Mouse (Mus musculus): ENCODE results near the gene Spint3. TPM values are rescaled to one million over a fixed set of nuclear protein-coding genes. Genes with fewer than 3 reads are reported as not detected.
"Not testable (repeated sequence)": the region's sequence is repeated elsewhere in the genome, so short reads cannot be mapped to it uniquely, and the experiment has no call there.

Spint3 gene
- total RNA-seq (2021) = not detected
- long read RNA-seq, experiment 1 = 0 reads
- long read RNA-seq, experiment 2 = 0 reads

DNA sequence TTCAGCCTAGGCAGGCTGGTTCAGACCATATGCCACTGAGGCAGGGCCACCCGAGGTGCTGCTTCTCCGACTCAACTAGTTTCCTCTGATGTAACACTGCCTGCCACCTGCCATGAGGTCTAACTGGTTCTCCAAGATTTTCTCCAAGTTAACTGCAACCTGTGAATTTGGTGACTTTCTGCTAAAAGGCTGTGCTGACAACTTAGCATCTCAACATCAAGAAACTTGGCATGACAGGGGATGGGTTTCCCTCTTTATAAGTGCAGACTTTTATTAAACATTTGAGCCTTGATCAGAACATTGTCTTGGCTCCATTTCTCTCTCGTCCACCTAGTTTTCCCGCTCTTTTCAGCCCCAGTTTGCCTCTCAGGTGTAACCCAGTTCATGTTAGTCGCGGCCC, at the start of gene Spint3:
Gene Spint3 (minus strand): TSS at position 101 of the 400 bp plus-strand sequence.
- DNase-seq (ENCODE audit: low spot score in 2 of 2); intact Hi-C loops (cut with DNase I): not testable (repeated sequence)

DNA sequence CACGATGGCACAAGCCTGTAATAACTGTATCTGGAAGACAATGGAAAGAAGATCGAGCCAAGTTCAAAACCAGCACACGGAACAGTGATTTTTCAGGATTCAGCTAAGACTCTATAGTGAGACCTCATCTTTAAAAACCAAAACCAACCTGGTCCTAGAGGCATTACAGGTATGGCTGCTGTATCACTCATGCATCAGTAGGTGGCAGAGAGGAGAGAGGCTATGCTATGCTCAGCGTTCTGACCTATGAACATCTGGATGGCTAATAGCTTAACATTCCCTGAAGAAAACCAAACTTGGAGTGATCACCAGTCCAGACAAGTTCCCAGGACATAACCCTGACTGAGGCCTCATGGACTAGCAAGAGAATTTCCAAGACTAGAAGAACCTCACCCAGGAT, 48.5 kb upstream of the Spint3 start:
- intact Hi-C loops (cut with DNase I) = no loop called here

DNA sequence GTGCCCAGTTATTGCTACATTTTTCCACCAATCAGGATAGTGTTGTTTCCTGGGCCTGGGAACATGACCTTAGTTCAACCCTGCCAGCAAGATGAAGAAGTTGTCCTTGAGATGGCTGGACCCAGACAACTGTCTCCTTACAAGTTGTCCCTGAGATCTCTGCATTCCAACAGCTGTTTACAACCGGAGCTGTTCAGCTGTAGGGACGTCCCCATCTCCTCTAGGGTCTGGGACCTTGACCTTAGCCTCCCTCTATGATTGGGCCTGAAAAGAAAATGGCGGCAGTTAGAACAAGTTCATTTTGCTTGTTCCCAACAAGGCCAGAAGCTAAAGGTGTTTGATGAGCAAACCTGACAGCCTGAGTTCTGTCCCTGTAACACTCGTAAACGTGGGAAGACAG, 45.8 kb upstream of the Spint3 start:
- no peak for DNase-seq (ENCODE audit: low spot score in 2 of 2)
- intact Hi-C loops (cut with DNase I) = no loop called here

More for the DNA sequence above, 48.5 kb upstream of the Spint3 start:
- no peak for DNase-seq (ENCODE audit: low spot score in 2 of 2)

DNA sequence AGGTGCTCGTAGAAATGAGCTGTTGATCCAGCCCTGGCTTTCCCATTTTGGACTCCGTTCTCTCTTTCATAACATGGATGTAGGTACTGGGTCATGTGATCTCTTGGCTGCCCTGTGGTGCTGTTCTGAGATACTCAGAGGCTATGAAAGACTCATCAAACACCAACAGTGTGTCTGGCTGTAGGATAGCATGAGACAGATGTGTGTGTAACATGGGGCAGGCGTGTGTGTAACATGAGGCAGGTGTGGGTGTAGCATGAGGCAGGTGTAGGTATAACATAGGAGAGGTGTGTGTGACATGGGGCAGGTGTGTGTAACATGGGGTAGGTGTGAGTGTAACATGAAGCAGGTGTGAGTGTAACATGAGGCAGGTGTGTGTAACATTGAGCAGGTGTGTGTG, 42.1 kb upstream of the Spint3 start:
- no peak for DNase-seq (ENCODE audit: low spot score in 2 of 2)
- intact Hi-C loops (cut with DNase I) = no loop called here

DNA sequence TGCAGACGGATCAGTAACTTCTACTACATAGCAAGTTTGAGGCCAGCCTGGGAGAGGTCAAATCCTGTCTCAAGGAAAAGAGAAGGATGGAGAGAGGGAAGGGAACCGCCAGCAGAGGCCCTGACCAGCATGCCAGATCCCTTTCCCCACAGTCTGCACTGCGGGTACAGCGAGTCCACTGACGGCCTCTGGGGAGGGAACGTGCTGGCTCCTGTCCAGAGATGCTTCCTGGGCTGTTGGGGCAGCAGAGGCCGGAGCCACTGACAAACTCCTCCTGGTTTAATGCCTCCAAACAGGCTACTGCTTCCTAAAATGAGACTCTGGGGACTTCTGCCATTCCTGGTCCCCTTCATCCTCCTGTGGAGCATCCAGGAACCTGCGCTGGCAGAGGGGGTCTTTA, 40.2 kb upstream of the Spint3 start, which contains the start of the genes Wfdc6b and Wfdc8:
Gene Wfdc6b (plus strand): TSS at position 52 of the 400 bp plus-strand sequence.
Gene Wfdc8 (minus strand): TSS at position 156 of the 400 bp plus-strand sequence.
- DNase-seq (ENCODE audit: low spot score in 2 of 2) = not testable (repeated sequence)

DNA sequence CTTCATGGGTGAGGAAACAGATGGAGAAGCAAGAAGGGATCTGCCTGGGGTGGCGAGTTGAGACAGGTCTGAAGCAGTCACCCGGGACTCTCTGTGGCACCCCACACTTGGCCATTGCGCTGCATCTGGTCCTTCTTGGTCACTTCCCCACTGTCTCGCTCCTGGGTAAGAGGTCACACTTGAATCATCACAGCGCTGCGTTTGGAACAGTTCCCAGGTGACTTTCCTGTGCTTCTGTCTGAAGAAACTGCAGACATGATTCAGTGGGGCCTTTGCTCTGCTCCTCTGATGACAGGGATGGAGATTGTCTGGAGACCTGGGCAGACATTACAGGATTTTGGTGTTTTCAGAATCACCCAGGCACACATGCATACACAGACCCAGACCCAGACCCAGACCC, 35.5 kb upstream of the Spint3 start:
- intact Hi-C loops (cut with DNase I) = no loop called here
- DNase-seq (ENCODE audit: low spot score in 2 of 2) = no peak

More for the DNA sequence above, 40.2 kb upstream of the Spint3 start, which contains the start of the genes Wfdc6b and Wfdc8:
- intact Hi-C loops (cut with DNase I) = not testable (repeated sequence)

DNA sequence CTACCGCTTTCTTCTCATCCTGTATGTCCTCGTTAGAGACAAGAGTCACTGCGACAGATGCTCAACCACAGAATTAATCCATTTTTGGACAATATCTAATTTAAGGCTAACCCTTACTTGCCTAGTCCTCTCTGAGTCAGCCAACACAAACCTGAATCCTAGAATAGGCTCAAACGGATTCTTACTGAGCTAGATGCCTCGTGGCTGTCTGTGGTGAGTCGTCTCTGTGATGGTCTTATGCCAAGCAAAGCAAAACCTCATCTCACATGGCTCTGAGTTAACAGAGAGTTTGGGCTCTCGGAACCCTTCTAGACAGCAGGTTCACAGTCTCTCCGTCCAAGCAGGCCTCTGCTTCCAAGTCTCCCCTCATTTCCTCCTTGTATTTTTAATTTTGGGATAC, 31.2 kb upstream of the Spint3 start:
- DNase-seq (ENCODE audit: low spot score in 2 of 2) = no peak
- intact Hi-C loops (cut with DNase I) = no loop called here

DNA sequence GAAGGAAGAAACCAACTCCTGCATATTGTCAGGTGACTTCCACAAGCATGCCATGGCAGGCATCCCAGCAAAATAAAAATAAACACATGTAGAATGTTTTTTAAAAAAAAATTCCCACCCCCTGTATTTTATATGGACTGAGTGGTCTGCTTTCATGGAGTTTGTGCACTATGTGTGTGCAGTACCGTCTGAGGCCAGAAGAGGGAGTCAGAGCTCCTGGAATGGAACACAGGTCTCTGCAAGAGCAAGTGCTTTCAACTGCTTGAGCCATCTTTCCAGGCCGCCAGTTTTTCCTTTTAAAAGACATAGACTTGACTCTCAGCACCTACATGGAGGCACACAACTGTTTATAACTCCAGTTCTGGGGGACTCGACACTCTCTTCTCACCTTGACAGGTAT, 30.2 kb upstream of the Spint3 start:
- intact Hi-C loops (cut with DNase I) = no loop called here
- no peak for DNase-seq (ENCODE audit: low spot score in 2 of 2)

DNA sequence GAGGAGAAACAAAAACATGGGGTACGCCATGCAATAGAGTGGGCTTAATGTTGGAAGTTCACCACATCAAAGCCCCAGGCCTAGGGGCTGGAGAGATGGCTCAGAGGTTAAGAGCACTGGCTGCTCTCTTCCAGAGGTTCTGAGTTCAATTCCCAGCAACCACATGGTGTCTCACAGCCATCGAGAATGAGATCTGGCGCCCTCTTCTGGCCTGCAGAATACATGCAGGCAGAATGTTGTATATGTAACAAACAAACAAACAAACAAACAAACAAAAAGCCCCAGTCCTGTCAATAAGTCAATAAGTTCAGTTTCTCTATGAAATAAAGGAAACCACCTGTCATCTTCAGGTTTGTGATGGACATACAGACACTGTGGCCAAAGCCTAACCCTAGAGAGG, 26.9 kb upstream of the Spint3 start:
- intact Hi-C loops (cut with DNase I) = no loop called here

DNA sequence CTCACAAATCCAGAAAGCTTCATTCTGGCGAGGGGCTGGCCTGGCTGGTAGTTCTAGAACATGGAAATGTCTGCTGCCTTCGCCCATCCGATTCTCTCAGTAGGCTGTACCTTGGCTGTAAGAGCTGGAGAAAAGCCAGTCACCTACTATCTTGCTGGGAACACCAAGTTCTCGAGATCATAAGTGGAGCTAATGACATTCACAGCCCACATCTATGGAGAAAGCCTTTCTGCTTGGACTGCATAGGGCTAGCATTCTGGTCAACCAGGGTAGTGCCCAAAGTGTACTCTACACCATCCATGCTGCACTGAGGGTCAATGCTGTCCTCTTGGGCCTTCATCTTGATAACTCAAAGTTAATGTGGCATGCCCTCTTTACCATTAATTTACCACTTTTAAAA, 20.2 kb upstream of the Spint3 start, which contains the start of gene Eppin:
Gene Eppin (minus strand): TSS at position 101 of the 400 bp plus-strand sequence.
- DNase-seq (ENCODE audit: low spot score in 2 of 2) = no peak
- intact Hi-C loops (cut with DNase I) = loop anchor here (2.0 kb wide), 1 partner anchor 131 kb away; no protein-coding TSS in a partner anchor

More for the DNA sequence above, 26.9 kb upstream of the Spint3 start:
- DNase-seq (ENCODE audit: low spot score in 2 of 2) = no peak

DNA sequence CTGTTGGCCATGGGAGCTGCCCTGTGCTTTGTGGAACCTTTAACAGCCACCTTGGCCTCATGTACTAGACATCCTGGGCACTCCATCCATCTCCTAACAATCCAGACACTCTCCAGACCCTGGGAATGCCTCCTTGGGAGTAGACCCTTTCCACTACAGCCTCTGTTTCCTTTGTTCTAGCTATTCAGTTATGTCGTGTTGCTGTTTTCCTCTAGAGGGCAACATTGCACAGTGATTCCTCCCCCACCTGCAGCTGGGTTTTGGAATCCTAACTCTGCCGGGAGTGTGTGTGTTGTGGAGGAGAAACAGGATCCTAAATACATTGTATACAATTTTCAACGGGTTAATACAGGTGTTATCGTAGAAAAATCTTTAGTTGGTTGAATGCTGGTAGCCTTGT, 18.8 kb upstream of the Spint3 start:
- peak; percentile 43 to 47 for DNase-seq (ENCODE audit: low spot score in 2 of 2)
- intact Hi-C loops (cut with DNase I) = loop anchor here (2.0 kb wide), 1 partner anchor 133 kb away; no protein-coding TSS in a partner anchor

DNA sequence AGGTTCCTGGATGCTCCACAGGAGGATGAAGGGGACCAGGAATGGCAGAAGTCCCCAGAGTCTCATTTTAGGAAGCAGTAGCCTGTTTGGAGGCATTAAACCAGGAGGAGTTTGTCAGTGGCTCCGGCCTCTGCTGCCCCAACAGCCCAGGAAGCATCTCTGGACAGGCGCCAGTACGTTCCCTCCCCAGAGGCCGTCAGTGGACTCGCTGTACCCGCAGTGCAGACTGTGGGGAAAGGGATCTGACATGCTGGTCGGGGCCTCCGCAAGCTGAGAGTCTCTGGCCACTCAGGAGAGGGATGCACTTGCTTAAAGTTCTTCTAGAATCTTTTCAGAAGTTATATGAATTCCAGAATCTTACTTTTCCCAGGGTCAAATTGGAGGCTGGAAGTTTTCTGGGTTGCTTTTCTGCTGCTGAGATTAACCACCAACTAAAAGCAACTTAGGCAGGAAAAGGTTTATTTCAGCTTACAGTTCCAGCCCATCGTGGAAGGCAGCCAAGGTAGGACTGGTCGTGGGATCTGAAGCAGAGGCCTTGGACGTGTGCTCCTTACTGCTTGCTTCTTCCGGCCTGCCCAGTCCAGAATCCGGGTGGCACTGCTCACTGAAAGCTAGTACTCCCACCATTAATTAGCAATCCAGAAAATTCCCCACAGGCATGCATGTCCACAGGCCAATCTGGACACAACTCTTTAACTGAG, 11.9 kb upstream of the Spint3 start, which contains the start of gene Wfdc6a:
Gene Wfdc6a (minus strand): TSS at position 423 of the 701 bp plus-strand sequence.
- DNase-seq (ENCODE audit: low spot score in 2 of 2); intact Hi-C loops (cut with DNase I): not testable (repeated sequence)

DNA sequence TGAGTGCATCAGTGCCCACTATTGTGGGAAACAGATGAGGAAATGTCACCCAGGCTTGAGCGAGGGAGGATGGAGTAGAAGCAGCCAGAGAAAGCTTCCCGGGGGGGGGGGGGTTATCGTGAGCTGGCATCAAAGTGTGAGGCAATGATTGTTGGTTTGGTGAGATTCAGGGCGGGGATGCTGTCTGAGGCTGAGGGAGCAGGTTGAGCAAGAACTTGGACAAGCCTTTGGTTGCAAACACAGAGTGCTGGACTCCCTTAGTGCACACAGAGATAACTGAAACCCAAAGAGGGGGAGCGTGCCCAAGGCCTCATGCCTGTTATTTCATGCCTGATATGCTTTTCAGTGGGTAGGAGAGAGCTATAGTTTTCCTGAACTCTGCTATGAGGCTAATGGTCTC, 5.8 kb downstream of the Spint3 start:
- no peak for DNase-seq (ENCODE audit: low spot score in 2 of 2)
- intact Hi-C loops (cut with DNase I) = loop anchor here (10.0 kb wide), 1 partner anchor 113 kb away; the partner anchor contains the start of gene Sys1

DNA sequence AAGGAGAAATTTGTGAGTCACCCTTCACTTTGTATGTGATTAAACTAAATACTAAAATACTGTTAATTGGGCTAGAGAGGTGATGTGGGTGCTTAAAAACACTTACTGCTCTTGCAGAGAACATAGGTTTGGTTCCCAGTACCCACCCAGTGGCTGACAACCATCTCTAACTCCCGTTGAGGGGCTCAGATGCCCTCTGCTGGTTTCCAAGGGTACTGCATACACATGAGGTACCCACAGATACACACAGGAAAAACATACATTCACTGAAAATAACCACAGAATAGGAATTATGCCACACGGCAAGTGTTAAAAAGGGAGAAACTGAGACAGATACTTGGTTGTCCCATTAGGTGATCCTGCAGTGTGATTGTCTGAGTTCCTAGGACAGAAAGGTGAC, 6.3 kb downstream of the Spint3 start:
- no peak for DNase-seq (ENCODE audit: low spot score in 2 of 2)

DNA sequence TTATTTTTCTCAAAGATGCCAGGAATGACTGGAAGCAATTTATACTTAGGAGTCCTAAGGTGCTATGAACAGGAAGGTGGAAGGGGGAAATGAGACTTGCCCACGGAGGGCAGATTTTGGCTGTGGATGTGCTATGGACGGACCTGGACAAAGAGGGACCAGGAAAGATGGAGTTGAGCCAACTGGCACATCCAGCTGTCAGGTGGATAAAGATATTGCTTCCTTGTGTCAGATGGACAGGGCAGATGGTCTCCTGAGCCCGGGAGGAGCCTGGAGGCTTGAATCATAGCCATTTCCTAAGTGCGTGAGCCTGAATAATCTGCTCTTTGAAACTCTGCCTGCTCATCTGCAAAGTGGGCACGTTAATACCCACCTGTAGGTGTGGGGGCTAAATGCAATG, 8.9 kb downstream of the Spint3 start:
- no peak for DNase-seq (ENCODE audit: low spot score in 2 of 2)
- intact Hi-C loops (cut with DNase I) = loop anchor here (5.0 to 10.0 kb wide), 3 partner anchors 47 to 147 kb away; partner anchors contain the start of gene Sys1

More for the DNA sequence above, 6.3 kb downstream of the Spint3 start:
- intact Hi-C loops (cut with DNase I) = loop anchor here (10.0 kb wide), 1 partner anchor 112 kb away; the partner anchor contains the start of gene Sys1

DNA sequence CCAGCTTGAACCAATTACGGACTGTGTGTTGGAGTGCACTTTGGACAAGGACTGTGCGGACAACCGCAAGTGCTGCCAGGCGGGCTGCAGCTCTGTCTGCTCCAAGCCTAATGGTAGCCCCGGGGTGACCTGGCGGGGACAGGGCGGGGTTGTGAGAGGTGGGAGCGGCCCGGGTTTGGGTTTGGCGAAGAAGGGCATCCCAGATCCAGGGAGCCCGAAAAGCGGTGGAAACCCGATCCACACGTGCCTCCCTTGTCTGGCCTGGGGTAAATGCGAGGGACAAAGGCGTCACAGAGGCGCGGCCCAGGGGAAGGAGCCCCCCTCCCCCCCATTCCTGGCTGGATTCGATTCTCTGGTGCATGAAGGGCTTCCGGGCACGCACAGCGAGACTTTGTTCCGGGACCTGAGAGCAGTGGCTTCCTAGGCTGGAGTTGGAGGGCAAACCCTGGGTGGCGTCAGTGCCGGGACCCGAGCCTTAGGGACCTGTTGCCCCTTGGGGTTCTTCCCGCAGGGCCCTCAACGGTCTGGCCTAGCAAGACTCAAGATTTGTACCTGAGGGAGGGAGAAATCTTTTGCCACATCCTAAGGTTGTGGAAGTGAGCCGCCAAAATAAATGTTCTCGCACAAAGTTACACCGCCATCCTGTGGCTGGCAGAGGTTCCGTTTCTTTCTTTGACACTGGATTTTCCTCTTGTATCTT, 9.8 kb downstream of the Spint3 start:
- intact Hi-C loops (cut with DNase I) = loop anchor here (5.0 to 10.0 kb wide), 3 partner anchors 46 to 146 kb away; partner anchors contain the start of gene Sys1
- DNase-seq (ENCODE audit: low spot score in 2 of 2) = peak; percentile 58 to 59

DNA sequence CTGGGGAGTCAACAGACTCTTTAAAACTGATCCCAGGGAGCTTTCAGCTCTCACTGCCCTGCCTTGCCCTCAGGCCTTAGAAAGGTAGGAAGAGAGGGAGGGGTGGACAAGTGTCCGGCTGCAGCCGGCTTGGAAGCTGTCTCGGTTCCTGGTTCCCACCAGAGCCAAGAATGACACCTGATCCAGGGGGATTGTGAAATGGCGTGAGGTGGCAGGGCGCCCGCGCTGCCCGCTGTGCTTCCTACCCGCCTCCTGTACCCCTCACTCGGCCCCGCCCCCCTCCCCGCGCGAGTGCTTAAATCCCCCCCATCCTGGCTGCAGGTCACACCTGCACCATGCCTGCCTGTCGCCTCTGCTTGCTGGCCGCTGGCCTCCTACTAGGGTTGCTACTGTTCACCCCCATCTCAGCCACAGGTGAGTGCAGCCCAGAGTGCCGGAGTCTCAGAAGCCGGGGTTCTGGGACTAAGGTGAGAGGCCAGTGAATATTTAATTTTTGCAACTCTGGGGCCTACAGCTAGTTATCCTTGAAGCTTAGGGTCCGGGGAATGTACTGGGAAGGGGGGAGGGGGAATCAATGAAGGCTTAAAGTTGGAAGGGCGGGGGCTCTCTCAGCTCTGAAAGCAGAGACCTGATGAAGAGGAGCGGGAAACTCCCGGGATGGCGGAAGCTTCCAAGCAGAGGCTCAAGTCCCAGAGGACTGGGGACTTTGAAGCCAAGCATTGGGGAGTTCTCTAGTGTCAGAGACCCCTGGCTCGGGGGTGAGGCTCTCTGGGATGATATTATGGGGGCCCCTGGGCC, 10.7 kb downstream of the Spint3 start, which contains the start of gene Wfdc2:
Gene Wfdc2 (plus strand): TSS at position 23 of the 798 bp plus-strand sequence.
- intact Hi-C loops (cut with DNase I) = loop anchor here (5.0 to 10.0 kb wide), 3 partner anchors 45 to 145 kb away; partner anchors contain the start of gene Sys1

DNA sequence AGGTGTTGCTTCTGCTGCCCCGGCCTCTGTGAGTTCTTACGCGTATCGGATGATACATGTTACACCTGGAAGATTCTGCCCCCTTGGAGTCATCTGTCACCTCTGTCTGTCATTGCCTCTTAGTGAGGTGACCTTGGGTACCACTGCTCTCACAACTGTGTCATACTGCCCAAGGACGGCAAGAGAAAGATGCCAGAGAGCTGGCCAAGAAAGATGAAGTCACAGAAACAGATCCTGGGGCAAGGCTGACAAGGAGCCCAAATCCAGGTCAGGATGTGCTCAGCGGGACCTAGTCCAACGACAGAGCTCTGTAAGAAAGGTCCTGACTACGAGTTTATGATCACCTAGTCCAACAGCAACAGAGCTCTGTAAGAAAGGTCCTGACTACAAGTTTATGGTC, 13.2 kb downstream of the Spint3 start:
- intact Hi-C loops (cut with DNase I) = loop anchor here (5.0 to 10.0 kb wide), 3 partner anchors 43 to 143 kb away; partner anchors contain the start of gene Sys1
- DNase-seq (ENCODE audit: low spot score in 2 of 2) = no peak

More for the DNA sequence above, 10.7 kb downstream of the Spint3 start, which contains the start of gene Wfdc2:
- no peak for DNase-seq (ENCODE audit: low spot score in 2 of 2)
